Mouse (Mus musculus): Measurements from ENCODE around the gene Polr2l. TPM values are rescaled to one million over a fixed set of nuclear protein-coding genes. Genes with fewer than 3 reads are reported as not detected.

Gene Polr2l
- polyA plus RNA-seq, 1 experiment from 2014 or later, result 73.5 TPM

- no peak for DNase-seq (ENCODE audit: low spot score)
These were observed 6.8 kb downstream of the Polr2l start for GRCm38 (mm10) chr7:141468164-141468521.

DNA sequence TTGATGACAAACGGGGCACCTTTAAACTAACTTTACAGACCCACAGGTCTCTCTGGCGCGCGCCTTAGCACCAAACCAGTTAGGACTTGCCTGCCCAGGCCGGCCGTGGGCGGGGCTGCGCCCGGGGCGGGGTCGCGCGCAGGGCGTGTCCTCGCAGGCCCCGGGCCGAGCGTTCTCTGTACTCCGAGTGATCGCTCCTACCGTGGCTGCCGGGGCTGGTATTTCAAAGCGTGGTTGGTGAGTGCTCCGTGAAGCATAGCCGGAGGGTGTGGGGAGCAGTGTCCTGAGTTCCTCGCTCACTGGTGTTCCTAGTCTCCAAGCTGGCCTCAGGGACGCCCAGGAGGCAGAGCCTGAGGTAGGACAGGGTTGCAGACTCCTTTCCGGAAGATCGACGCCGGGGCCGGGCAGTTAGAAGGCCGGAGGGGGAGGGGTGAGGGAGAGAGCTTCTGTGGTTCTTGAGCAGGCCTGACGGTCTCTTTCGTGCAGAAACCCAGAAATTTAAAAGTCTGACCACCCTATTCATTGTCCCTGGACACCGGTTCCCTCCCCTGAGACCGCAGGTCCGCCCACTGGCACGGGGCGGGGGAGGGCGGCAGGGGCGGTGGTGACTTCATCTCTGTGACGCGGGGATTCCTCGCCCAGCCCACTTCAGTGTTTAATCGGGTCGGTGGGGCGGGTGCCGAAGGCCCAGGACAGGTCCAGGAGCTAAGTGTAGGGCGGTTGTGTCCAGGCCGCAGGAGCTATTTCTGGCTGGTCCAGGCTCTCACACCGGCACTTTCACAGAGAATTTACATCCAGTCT is 7.5 kb downstream of the Polr2l start, which contains the start of gene Cd151:
TSS of gene Cd151 (plus strand) at position 163 of the 801 bp plus-strand sequence.
- DNase-seq (ENCODE audit: low spot score), result peak; percentile 60

DNA sequence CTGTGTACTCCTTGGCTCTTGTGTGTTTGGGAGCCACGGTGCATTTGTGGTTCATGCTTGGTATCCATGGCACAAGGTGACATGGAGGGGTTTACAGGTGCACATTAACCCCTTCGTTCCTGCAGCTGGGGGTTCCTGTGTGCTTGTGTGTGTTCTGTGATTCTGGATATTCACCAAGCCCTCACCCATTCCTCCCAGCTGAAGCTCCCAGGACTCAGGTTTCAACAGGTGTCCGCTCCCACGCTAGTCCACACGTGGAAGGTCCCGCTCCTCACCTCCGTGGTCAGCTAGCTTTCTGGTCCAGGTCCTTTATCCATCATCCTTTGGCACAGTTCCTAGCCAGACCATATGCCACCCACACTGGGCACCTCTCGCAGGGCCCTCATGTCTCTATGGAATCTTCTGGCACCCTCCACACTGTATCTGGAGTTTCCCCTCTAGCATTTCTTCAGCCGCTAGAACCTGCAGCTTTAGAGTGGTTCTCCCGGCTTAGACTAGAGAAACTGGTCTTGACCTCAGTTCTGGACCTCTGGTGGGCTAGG is 8.3 kb downstream of the Polr2l start:
- DNase-seq (ENCODE audit: low spot score), result no peak

GRCm38 (mm10) chr7:141466045-141466394 is 8.9 kb downstream of the Polr2l start:
- DNase-seq (ENCODE audit: low spot score), result no peak

- DNase-seq (ENCODE audit: low spot score), result no peak
These were observed 9.4 kb downstream of the Polr2l start for GRCm38 (mm10) chr7:141465388-141466044.

DNA sequence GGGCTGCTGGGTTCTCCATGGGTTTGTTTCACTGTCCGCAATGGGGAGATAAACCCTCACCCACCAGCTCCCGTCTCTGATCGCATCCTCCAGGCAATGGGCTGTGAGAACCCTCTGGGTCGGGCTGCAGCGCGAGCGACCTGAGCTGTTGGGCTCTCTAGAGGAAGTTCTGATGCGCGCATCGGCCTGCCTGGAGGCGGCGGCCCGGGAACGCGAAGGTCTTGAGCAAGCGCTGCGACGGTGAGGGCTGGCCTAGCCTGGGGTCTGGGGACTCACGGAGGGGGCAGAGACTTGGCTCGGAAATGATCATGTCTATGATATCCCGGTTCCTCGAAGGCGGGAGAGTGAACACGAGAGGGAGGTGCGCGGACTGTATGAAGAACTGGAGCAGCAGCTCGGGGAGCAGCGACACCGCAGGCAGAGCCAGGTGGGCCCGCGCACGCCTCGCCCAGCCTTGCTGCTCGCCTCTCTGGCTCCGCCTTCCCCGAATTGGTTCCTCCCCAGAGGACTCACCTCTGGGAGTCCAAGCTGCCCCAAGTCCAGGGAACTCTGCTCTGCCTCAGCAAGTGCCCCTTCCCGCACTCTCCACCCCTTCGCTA is 10.2 kb downstream of the Polr2l start:
- no peak for DNase-seq (ENCODE audit: low spot score)

DNA sequence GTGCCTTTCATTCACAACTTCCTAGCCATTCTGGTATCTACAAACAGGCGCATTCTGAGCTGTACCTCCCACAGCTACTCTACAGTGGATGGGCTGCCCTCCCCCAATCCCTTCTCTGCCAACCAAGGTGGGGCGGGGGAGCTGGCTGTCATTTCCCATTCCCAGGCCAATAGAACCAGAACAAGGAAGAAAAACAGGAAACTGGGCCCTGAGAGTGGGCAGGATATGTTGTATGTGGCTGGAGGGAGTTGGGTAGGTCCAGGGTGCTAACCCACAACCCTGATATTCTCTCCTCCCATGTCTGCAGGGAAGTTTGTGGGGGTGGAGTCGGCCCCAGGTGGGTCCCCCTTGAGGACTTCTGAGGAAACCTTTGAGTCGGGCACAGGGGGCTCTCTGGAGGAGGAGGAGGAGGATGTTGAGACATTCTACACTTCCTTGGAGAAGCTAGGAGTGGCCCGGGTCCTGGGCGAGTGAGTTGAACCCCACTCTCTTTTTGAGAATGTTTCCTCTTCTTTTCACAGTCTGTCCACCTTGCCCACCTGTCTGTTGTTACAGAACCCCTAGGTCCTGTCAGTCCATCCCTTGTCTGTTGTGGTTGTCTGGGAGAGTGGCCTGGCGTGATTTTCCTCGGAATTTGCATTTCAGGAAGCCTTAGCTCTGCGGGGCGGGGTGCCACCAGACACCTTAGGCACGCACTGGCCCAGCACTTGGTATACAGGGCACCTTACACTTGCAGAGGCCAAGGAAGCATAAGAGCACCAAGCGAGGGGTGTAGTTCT is 10.9 kb downstream of the Polr2l start:
- no peak for DNase-seq (ENCODE audit: low spot score)

DNA sequence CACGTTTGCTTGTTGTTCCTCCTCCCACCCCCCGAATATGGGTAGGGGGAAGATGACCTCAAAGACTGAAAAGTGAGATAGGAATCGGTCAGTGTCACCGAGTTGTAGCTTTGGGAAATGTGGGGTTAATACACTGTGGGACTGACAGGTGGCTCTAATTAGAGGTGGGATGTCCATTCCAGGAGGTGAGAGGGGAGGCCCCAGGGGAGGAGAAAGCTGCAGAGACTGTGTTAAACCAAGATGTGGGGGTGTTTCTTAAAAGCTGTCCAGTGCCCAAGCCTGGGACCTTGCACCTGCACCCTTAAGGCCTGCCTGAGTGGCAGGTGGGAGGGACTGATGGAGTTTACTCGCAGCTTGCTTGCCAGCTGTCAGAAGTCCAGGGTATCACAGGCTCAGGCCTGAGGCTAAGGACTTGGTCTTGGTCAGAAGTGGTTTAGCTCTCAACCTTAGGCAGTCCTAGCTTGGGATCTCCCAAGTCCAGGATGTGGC is 12.6 kb downstream of the Polr2l start:
- DNase-seq (ENCODE audit: low spot score), result no peak

DNA sequence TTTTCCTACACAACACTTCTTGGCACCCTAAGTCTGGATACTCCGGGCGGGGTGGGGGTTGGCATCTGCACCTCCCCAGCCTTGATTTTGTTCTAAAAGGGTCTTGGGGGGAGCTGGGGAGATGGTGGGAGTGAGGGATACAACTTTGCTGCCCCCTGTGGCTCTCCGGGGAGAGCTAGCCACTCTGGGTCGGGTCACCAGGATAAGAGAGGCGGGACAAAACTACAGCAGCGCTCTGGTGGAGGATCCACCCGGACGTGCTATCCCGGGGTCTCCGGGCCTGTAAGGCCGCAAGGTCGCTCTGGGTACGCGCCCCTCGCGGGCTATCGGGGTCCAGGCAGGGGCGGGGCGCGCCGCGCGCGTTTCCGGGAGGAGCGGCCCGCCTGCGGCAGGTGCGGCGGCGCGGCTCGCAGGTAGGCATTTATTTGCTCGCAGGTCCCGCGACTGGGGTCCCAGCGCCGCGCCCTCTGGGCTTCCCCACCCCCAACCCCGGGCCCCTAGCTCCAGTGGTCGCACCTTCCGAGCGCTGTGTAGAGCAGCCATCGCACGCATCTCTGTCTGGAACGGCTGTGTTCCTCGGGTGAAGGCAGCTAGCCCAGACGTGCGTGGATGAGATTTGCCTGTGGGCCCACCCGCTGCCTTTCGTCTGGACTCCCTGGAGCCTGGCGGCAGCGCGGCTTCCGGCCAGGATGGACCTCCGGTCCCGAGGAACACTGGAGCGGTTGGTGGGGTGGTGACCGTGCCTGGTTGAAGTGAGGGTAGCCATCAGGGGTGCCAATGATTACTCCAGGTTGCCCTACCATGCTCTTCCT is 13.2 kb downstream of the Polr2l start:
- DNase-seq (ENCODE audit: low spot score), result peak; percentile 18

- no peak for DNase-seq (ENCODE audit: low spot score)
These were observed 14.4 kb downstream of the Polr2l start, which contains the start of gene Cracr2b for GRCm38 (mm10) chr7:141460391-141461113. Gene Cracr2b (plus strand): TSS chr7:141461094.

- no peak for DNase-seq (ENCODE audit: low spot score)
These were observed 14.9 kb downstream of the Polr2l start for GRCm38 (mm10) chr7:141460001-141460390.

DNA sequence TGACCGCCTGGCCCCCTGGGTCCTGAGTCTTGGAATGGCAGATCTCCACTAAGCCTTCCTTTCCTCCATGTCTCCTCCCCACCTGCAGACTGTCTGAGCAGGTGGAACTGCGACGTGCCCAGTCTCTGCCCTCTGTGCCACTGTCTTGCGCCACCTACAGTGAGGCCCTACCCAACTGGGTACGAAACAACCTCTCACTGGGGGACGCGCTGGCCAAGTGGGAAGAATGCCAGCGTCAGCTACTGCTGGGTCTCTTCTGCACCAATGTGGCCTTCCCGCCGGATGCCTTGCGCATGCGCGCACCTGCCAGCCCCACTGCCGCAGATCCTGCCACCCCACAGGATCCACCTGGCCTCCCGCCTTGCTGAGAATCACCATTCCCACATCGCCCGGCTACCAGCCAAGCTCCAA is 15.6 kb downstream of the Polr2l start:
- no peak for DNase-seq (ENCODE audit: low spot score)

GRCm38 (mm10) chr7:141458661-141459060 is 16.3 kb downstream of the Polr2l start:
- DNase-seq (ENCODE audit: low spot score), result no peak

DNA sequence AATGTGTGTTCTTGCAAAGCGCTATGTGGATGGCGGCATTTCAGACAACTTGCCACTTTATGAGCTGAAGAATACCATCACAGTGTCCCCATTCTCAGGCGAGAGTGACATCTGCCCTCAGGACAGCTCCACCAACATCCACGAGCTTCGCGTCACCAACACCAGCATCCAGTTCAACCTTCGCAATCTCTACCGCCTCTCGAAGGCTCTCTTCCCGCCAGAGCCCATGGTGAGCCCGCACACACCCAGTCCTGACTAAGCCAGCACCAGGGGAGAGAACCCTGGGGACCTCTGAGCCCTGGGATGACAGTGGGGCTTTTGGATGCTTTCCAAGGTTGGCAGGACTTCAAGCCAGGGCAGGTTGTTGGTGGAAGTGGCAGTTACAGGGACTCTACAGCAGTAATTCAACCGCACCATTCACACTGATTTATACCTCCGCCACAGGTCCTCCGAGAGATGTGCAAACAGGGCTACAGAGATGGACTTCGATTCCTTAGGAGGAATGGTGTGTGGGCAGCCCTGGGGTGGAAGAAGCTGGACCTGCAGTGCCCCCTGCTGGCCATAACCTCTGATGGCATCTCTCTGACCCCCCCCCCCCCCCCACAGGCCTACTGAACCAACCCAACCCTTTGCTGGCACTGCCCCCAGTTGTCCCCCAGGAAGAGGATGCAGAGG is 16.8 kb downstream of the Polr2l start:
- DNase-seq (ENCODE audit: low spot score), result peak; percentile 40

DNA sequence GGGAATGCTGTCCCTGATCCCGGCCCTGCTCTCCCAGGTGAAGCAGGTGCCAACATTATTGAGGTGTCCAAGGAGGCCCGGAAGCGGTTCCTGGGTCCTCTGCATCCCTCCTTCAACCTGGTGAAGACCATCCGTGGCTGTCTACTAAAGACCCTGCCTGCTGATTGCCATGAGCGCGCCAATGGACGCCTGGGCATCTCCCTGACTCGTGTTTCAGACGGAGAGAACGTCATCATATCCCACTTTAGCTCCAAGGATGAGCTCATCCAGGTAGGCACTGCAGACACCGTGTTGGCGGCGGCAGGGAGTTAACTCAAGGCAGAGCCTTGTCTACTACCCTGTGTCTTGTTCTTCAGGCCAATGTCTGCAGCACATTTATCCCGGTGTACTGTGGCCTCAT is 17.7 kb downstream of the Polr2l start:
- no peak for DNase-seq (ENCODE audit: low spot score)

DNA sequence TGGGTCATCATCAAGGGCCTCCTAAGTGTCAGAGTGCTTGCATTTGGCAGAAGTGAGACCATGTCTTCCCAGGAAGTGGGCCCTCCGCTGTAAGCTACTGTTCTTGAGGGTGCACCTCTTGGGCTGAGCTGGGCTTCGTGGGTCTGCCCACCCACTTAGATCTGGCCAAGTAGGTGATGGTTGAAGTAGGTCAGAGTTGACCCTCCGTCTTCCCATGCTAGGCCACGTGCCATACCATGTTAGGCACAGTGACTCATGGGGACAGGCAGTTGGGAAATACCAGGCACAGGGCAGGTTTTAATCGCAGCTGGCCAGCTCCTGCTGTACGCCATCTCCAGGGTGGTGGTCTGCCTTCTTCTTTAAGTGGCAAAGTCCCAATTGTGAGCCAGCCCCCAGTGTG is 18.2 kb downstream of the Polr2l start:
- DNase-seq (ENCODE audit: low spot score), result no peak

DNA sequence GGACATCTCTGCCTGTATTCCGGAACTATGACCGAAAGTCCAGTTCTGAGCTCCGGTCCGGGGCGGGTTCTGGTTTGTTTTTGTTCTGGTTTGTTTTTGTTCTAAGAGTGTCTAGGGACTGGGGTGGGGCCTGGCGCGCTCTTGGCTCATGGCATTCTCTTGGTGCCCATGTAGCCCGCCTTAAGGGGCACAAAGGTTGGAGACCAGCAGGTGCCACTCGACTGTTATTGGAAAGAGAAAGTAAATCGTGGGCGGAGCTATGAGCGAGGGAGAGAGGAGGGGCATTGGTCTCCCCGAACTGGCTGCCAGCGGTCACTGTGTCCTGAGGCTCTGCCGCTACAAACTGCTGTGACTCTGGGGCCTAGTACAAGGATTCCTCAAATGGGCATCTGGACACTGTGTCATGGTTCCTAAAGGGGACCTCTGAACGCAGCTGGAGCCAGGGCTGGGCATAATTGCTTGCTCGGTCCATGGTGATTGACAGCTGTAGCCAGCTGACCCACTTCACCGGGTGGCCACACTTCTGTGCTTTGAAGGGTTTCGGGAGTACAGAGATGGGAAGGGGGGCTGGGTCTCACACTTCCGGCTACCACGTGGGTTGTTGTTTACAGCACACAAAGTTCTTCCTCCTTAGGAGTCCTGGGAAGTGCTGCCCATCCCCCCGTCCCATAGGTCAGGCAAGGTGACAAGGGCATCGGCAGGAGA is 19.2 kb downstream of the Polr2l start:
- peak; percentile 43 for DNase-seq (ENCODE audit: low spot score)

DNA sequence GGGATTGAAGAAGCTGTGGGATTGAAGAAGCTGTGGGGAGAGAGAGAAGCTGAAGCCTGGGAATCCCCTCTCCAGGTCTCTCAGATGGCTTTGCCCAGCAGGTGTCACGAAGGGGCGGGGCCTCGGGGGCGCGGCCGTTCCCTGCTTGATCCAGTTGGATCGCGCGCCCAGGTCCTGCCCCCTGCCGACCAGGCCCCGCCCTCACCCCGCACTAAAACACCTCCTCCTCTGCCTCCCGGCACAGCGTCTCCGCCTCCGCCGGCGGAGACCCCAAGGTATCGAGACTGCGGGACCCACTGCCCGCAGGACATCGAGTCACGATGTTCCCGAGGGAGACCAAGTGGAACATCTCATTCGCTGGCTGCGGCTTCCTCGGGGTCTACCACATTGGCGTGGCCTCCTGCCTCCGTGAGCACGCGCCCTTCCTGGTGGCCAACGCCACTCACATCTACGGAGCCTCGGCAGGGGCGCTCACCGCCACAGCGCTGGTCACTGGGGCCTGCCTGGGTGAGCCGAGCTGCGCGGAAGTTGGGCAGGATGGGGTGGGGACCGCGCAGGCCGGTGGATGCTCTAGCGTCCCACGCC is 19.9 kb downstream of the Polr2l start, which contains the start of gene Pnpla2:
TSS of gene Pnpla2 (plus strand) at position 232 of the 585 bp plus-strand sequence.
- DNase-seq (ENCODE audit: low spot score), result peak; percentile 93
